Mouse (Mus musculus) skeletal muscle tissue, postnatal 0 days (tissue): ENCODE measurements around the gene Cym. TPM values are rescaled to one million over a fixed set of nuclear protein-coding genes. Genes with fewer than 3 reads are reported as not detected.

Experiments
- polyA plus RNA-seq: library from polyadenylated mRNA; unstranded; fragments of >200 nt; fragmentation: Nextera tagmentation; extraction: Ambion mirVana; gene quantifications from 2 replicates; pipeline ENCODE4 v1.2.1, GENCODE M21; 2015

Cym gene
- 1.0 TPM in 1 of 2 replicates, not detected in the other for polyA plus RNA-seq

GRCm38 (mm10) chr3:107221608-107222007 is at the start of gene Cym:
TSS of gene Cym (minus strand) at chr3:107221732.

GRCm38 (mm10) chr3:107239607-107240006 is 18.1 kb upstream of the Cym start, which contains the start of gene Prok1:
TSS of gene Prok1 (minus strand) at chr3:107239707.

GRCm38 (mm10) chr3:107230527-107230926 is 9.0 kb upstream of the Cym start, which contains the start of gene A630076J17Rik:
TSS of gene A630076J17Rik (plus strand) at chr3:107230614.

GRCm38 (mm10) chr3:107182756-107183155 is 38.8 kb downstream of the Cym start, which contains the start of gene Kcna10:
TSS of gene Kcna10 (plus strand) at chr3:107183056.

Other genes with a start within 250 kb of the Cym start
- 0.19 and 0.24 TPM in 2 replicates for gene Kcna3, start 185.6 kb downstream of the Cym start, polyA plus RNA-seq
- 0.15 and 0.19 TPM in 2 replicates for gene Kcna2, start 120.6 kb downstream of the Cym start, polyA plus RNA-seq
- gene Kcna10, start 38.7 kb downstream of the Cym start, polyA plus RNA-seq = 1.5 and 2.3 TPM in 2 replicates
- gene A630076J17Rik, start 8.9 kb upstream of the Cym start, polyA plus RNA-seq = not detected in 2 replicates
- not detected in 2 replicates for gene Prok1, start 18.0 kb upstream of the Cym start, polyA plus RNA-seq
- gene Lamtor5, start 57.1 kb upstream of the Cym start, polyA plus RNA-seq = 142 and 148 TPM in 2 replicates
- gene Slc16a4, start 69.5 kb upstream of the Cym start, polyA plus RNA-seq = 0.71 and 1.2 TPM in 2 replicates
- 7.4 and 8.3 TPM in 2 replicates for gene Rbm15, start 111.9 kb upstream of the Cym start, polyA plus RNA-seq
- gene Kcnc4, start 237.8 kb upstream of the Cym start, polyA plus RNA-seq = 5.6 and 6.5 TPM in 2 replicates